40 mouse cellular contexts compared by ENCODE assay signal in the genomic region with DNA sequence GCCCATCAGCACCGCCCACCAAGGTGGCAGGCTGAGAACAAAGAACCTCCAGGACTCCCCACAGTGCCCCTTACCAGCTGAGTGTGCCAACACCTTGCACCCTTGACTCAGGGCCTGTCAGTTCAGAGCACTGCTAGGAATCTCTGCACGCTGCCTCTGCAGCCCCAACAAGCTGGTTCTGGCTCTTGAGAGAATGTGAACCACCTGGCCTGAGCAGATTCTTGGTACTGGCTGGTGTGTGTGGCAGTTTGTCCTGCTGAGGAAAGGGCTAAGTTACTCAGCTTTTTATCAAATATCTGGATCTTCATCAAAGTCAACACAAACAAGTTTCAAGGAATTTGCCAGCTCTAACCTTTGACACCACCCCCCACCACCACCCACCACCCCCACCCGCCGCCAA. TPM values are rescaled to one million over a fixed set of nuclear protein-coding genes. Genes with fewer than 3 reads are reported as not detected.
"Had no signal": no experiment of that assay in that cellular context is flagged by ENCODE, and none has a peak within 500 bp of the region (broad histone marks: within the 10 kb centered on the region; RNA-seq: fewer than 3 reads in every experiment).

No protein-coding gene starts in this region.

- H3K27me3 ChIP-seq: forebrain, embryonic 15.5 days; hindbrain, embryonic 13.5 days; kidney, embryonic 15.5 days; limb, embryonic 13.5 days; limb, embryonic 15.5 days had no signal

- H3K9me3 ChIP-seq: forebrain, embryonic 15.5 days; hindbrain, embryonic 13.5 days; kidney, embryonic 15.5 days; limb, embryonic 13.5 days; limb, embryonic 15.5 days; liver, embryonic 12.5 days had no signal

- H3K36me3 ChIP-seq: forebrain, embryonic 15.5 days; hindbrain, embryonic 13.5 days; kidney, embryonic 15.5 days; limb, embryonic 13.5 days; limb, embryonic 15.5 days; liver, embryonic 12.5 days had no signal

- H3K27ac ChIP-seq: forebrain, embryonic 15.5 days; hindbrain, embryonic 13.5 days; kidney, embryonic 15.5 days; kidney, postnatal 0 days; limb, embryonic 13.5 days; limb, embryonic 15.5 days; liver, embryonic 12.5 days; liver, embryonic 14.5 days had no signal

- H3K4me1 ChIP-seq: liver, embryonic 12.5 days had no signal

- DNase-seq: forebrain, postnatal 0 days; gastrocnemius, postnatal 14 days; gastrocnemius, postnatal 36 days; heart, adult 18-20 months; heart, postnatal 14 days; heart, postnatal 36 days; kidney, adult 11 months; kidney, adult 2 months; kidney, adult 9 months; kidney, postnatal 14 days; kidney, postnatal 36 days; layer of hippocampus, postnatal 36 days; left cerebral cortex, postnatal 4 days had no signal

- H3K4me3 ChIP-seq: forebrain, embryonic 15.5 days; hindbrain, embryonic 13.5 days; kidney, embryonic 15.5 days; limb, embryonic 13.5 days; limb, embryonic 15.5 days; liver, embryonic 12.5 days had no signal

RNA-seq across cellular contexts. Expression of gene Rnase13, which starts 0.9 kb away (rescaled TPM):
- total RNA-seq: forebrain, postnatal 0 days; gastrocnemius, adult 18-20 months; gastrocnemius, postnatal 14 days; gastrocnemius, postnatal 36 days; heart, adult 18-20 months; heart, adult 8-10 months; heart, postnatal 14 days; heart, postnatal 36 days; hematopoietic stem cell, adult 5-6 weeks; layer of hippocampus, adult 18-20 months; layer of hippocampus, postnatal 36 days; left cerebral cortex, adult 18-20 months; left cerebral cortex, adult 8-10 months; left cerebral cortex, postnatal 10 days; left cerebral cortex, postnatal 4 days; liver, adult 2 months had no signal
- polyA plus RNA-seq: forebrain, embryonic 15.5 days; forebrain, postnatal 0 days; heart, embryonic 11.5 days; heart, embryonic 14.5 days; heart, embryonic 16.5 days; hindbrain, embryonic 11.5 days; hindbrain, embryonic 13.5 days; hindbrain, embryonic 16.5 days; intestine, embryonic 14.5 days; intestine, embryonic 16.5 days; kidney, adult 2 months; kidney, embryonic 15.5 days; kidney, postnatal 0 days; large intestine, adult 2 months; limb, embryonic 11.5 days; limb, embryonic 13.5 days; limb, embryonic 15.5 days; liver, embryonic 12.5 days; liver, embryonic 14.5 days had no signal

RNA-seq across cellular contexts. Expression of gene Tppp2, which starts 5.3 kb away (rescaled TPM):
- total RNA-seq: forebrain, postnatal 0 days; gastrocnemius, postnatal 36 days; heart, adult 18-20 months; heart, adult 8-10 months; heart, postnatal 14 days; heart, postnatal 36 days; hematopoietic stem cell, adult 5-6 weeks; layer of hippocampus, adult 18-20 months; layer of hippocampus, postnatal 14 days; layer of hippocampus, postnatal 36 days; left cerebral cortex, adult 18-20 months; left cerebral cortex, adult 8-10 months; left cerebral cortex, postnatal 10 days; left cerebral cortex, postnatal 25 days; left cerebral cortex, postnatal 4 days; liver, adult 2 months had no signal
- polyA plus RNA-seq: forebrain, embryonic 15.5 days; forebrain, postnatal 0 days; heart, embryonic 11.5 days; heart, embryonic 14.5 days; heart, embryonic 16.5 days; hindbrain, embryonic 11.5 days; hindbrain, embryonic 13.5 days; hindbrain, embryonic 16.5 days; intestine, embryonic 16.5 days; kidney, adult 2 months; kidney, embryonic 15.5 days; kidney, postnatal 0 days; large intestine, adult 2 months; limb, embryonic 11.5 days; limb, embryonic 13.5 days; limb, embryonic 15.5 days; liver, adult 2 months; liver, embryonic 12.5 days; liver, embryonic 14.5 days had no signal

RNA-seq across cellular contexts. Expression of gene Slc39a2, which starts 30.8 kb away (rescaled TPM):
- total RNA-seq: hematopoietic stem cell, adult 5-6 weeks had no signal
